Mouse (Mus musculus) layer of hippocampus, adult 8-10 months (tissue): ENCODE measurements around the gene Nfib. TPM values are rescaled to one million over a fixed set of nuclear protein-coding genes. Genes with fewer than 3 reads are reported as not detected.

Source experiments
- DNase-seq, 2 experiments: peaks; one replicate each; pipeline ENCODE4 v3.0.0; 2022; ENCODE audit warnings: low spot score in 2 of 2
- total RNA-seq, 4 experiments: library from RNA; stranded (reverse); gene quantifications; 2 replicates each; pipeline ENCODE4 v1.2.4; 2022

Gene Nfib
- total RNA-seq, 4 experiments from 2014 or later, result 125 to 165 (median 149) TPM

DNA sequence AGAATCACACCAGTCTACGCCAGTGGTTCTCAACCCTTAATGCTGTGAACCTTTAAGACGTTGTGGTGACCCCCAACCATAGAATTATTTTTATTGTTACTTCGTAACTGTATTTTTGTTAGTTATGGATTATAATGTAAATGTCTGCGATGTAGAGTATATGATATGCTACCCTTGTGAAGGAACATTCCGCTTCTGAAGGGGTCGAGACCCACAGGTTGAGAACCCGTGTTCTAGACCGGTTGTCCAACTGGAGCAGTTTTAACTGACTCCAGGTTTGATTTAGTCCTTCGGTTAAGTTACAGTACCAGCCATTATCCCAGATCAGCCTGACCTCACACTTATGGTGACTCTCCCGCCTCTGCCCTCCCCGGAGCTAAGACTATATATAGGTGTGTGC is 70.4 kb downstream of the Nfib start:
- no peak for DNase-seq

- DNase-seq, result no peak
Measured at GRCm38 (mm10) chr4:82634365-82634764, 71.2 kb downstream of the Nfib start.

DNA sequence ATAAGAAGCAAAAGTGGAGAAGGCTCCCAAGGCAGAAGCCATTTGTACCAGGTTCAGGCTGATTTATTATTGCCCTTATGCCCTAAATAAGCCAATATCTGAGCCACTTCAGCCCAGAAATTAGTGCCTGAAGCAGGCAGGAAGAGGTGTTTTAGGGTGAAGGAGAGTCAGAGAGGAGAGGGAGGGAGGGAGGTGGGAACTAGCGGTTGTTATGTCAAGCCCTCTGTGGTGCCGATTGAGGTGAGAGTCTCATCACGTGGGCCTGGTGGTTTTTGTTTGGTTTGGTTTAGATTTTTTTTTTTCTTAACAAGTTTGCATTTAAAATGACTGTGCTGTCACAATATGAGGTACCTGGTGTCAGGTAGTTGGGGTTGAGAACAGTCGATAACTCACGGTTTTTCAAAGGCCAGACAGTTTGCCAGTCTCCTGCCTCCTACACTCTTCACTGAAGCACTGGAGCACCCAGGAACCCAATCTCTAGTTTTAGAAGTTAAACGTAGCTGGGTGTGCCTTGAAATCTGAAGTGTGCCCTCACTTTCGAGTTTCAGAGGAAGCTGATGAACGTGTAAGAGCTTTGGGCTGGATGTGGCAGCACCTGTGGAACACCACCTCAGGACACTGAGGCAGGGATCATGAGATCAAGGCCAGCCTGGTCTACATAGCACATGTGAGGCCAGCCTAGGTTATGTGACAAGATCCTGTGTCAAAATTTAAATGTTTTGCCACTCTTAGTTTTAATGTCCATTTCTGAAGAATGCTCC is 81.1 kb downstream of the Nfib start:
- no peak for DNase-seq

GRCm38 (mm10) chr4:82623835-82624234 is 81.7 kb downstream of the Nfib start:
- DNase-seq, result no peak

DNA sequence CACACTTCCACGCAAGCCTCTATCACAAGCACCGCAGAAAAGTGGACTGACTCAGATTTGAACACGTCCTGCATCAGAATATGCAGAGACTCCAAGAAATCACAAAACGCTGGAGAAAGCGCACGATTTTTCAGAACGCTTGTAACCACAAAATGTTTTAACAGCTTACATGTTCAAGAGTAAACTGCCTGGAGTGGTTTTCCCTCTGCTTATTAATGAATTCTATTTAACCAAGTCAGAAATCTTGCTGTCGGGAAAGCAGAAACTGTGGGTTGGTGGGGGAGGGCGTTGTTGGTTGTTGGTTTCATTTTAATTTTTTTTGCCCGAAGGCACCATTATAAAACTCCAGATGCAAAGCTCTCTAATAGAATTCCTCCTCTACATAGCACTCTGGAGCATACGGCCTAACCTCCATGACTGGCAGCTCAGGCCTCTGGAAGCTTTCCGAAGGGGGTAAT is 82.4 kb downstream of the Nfib start:
- no peak for DNase-seq

- peak; percentile 66 to 80 for DNase-seq
Measured at GRCm38 (mm10) chr4:82622321-82622836, 83.2 kb downstream of the Nfib start.

GRCm38 (mm10) chr4:82619539-82619941 is 86.0 kb downstream of the Nfib start:
- DNase-seq, result peak; percentile 54 to 79

DNA sequence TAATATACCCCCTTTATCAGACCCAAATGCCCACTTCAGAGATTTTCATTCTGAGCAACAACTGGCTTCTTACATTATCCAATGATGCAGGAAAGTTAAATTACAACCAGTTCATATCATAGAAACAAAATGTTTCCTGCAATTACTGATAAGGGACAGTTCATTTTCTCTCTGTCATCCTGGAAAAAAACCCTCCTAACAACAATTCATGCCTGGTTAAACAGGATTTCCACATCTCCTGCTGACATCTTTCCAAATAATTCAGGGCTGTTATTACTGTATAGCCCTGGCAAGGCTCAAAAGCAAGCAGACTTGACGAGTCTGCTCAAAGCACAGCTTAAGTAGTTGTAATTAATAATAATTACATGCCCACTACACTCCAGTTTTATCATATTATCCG is 86.5 kb downstream of the Nfib start:
- no peak for DNase-seq

DNA sequence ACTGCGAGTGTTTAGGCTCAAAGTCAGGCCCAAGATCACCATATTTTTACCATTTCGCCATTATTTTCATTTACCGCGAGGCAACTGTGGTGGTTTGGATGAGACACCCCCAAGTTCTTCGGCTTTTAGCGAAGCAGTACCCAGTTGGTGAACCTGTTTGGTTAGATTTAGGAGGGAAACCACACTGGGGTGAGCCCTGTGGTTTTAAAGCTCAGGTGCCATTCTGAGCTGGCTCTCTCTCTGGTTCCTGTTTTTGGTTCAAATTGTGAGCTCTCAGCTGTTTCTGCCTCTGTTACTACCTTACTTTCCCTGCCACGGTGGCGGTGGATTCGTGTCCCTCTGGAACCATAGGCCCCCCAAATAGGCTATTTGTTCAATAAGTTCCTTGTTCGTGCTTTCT is 88.3 kb downstream of the Nfib start:
- DNase-seq, result no peak

DNA sequence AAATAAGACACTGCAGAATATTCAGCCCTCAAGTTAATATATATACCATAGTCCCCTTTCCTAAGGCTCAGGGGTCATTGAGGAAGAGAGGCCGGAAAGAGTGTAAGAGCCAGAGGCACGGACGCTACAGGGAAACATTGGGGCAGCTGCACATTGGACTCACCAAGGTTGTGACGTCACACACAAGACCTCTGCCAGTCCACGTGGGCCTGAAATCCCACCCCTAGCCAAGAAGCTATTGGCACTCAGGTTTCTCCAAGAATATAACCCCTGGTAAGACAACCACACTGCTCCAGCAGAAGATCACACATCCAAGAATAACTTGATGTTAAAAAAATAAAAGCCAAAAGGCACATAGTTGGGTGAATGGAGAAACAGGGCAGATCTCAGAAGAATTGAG is 89.8 kb downstream of the Nfib start:
- no peak for DNase-seq

- DNase-seq, result no peak
Measured at GRCm38 (mm10) chr4:82614466-82614805, 91.1 kb downstream of the Nfib start.

GRCm38 (mm10) chr4:82613606-82614465 is 91.7 kb downstream of the Nfib start:
- peak in 1 of 2 experiments; percentile 39 for DNase-seq

DNA sequence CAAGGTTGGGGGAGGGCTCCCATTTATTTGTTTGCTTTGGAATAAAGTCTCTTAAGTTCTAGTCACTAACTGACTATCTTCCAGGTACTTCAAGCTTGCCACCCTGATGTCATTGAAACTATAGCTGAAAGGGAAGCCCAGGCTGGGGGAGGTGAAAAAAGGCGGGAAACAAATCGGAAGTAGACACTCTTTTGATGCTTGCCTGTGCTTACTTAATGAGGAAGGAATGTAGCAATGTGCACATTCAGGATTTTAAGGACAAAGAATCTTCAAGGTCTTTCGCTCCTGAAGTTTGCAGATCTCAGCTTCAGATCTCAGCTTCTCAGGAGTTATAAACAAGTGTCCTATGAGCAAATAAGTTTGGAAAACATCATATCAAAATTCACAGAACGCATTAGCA is 95.9 kb downstream of the Nfib start:
- DNase-seq, result no peak

GRCm38 (mm10) chr4:82608768-82609610 is 96.6 kb downstream of the Nfib start:
- DNase-seq, result no peak

GRCm38 (mm10) chr4:82607266-82607665 is 98.3 kb downstream of the Nfib start:
- DNase-seq, result no peak

DNA sequence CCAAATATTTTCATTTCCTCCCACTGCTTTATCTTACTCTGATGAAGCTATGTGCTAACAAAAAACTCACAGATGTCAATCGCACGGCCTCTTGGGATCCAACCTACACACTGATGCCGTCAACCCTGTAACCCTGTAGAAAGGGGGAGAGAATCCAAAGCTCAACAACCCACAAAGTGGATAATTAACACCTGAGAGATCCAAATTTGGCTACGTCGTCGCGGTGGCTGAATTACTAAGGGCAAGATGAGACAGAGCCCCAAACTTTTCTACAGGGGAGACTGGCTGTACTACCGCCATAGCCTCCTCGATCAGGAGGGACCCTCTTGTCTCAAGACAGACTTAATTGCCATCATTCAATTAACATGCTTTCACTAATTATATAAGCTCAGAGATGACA is 99.2 kb downstream of the Nfib start:
- no peak for DNase-seq

GRCm38 (mm10) chr4:82605034-82605784 is 100.3 kb downstream of the Nfib start:
- no peak for DNase-seq

DNA sequence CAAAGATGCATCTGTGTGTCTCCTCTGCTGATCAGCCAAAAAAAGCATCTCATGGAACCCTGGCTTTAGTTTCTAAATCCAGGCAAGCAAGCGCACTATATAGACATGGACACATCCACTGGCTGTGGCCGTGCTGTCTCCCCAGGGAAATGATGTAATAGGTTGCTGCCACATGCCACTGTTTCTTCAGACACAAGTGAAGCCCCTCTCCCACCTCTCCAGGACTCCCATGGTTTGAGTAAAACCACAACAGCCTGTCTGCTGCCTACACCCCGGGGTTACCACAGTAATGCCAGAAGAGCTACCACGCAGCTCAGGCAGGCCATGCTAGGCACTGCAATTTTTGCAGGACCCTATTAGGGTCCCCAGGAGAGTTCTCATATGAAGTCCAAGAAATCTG is 101.0 kb downstream of the Nfib start:
- DNase-seq, result no peak

DNA sequence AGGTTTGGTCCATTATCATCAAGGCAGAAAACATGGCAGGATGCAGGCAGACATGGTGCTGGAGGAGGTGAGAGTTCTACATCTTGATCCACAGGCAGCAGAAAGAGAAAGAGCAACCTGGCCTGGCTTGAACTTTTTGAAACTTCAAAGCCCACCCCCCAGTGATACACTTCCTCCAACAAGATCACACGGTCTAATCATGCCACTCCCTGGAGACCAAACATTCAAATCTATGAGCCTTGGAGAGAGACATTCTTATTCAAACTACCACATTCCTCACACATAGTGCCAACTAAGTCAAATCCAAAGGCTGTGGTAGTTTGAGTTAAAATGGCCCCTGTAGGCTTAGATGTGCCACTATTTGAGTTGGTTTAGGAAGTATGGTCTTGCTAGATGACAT is 104.9 kb downstream of the Nfib start:
- DNase-seq, result no peak

- no peak for DNase-seq
Measured at GRCm38 (mm10) chr4:82598436-82598835, 107.1 kb downstream of the Nfib start.
